Mouse (Mus musculus) induced T-regulatory cell, adult 2 months (primary cell): ENCODE results near the gene Irx4.
A peak's percentile ranks its signal among the peaks of the same experiment; 100 is the strongest.

ENCODE experiments used
- DNase-seq: peaks from one replicate; pipeline ENCODE4 v3.0.0-alpha.2; 2012; ENCODE audit warnings: low read depth

The Irx4 gene

GRCm38 (mm10) chr13:73260354-73261035, at the start of gene Irx4:
Irx4 (plus strand) TSS chr13:73260479.
- no peak for DNase-seq

- DNase-seq: no peak
These were observed 46.0 kb upstream of the Irx4 start for GRCm38 (mm10) chr13:73214301-73214700.

DNA sequence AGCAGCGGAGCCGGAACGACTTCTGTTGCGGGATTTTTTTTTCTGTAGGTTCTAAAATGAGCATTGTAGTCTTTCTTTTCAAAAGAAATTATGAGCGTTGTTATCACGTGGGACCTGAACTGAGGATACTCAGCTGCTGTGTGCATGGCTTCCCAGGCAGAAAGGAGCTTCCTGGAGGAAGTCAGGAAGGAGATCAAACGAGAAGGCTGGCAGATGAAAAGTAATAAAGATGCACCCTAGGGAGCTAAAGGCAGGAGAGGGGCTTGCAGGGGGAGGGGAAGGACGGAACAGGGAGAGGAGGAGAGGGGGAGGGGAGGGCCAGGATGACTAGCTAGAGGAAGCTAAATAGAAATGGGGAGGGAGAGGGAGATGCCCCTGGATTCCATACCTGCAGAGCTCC, 23.8 kb upstream of the Irx4 start:
- DNase-seq: no peak

- DNase-seq: no peak
These were observed 21.0 kb upstream of the Irx4 start for GRCm38 (mm10) chr13:73239191-73239746.

- DNase-seq: no peak
These were observed 17.7 kb upstream of the Irx4 start for GRCm38 (mm10) chr13:73242556-73242955.

DNA sequence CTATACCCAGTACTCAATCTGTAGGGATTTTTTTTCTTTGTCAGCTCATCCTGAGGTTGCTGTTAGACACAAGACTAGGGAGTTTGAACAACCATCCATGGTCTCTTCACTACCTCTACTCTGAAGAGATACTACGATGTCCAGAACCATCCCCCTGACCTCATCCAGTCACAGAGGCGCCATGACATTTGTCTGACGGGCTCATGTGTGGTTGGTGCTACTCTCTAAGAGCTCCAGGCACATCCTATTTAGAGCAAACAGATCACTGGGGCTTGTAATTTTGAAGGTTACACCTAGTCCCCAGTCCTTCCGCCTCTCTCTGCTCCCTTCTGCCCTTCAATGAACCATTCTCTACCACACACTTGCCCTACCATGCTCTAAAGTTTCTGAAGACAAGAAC, 13.3 kb upstream of the Irx4 start:
- DNase-seq: no peak

- no peak for DNase-seq
These were observed 9.1 kb upstream of the Irx4 start for GRCm38 (mm10) chr13:73251222-73251621.

GRCm38 (mm10) chr13:73252022-73252421, 8.3 kb upstream of the Irx4 start:
- no peak for DNase-seq

GRCm38 (mm10) chr13:73258415-73258814, 1.9 kb upstream of the Irx4 start:
- DNase-seq: no peak

GRCm38 (mm10) chr13:73259577-73260353, 514 bp upstream of the Irx4 start:
- no peak for DNase-seq

- DNase-seq: no peak
These were observed 904 bp downstream of the Irx4 start for GRCm38 (mm10) chr13:73261036-73261730.

DNA sequence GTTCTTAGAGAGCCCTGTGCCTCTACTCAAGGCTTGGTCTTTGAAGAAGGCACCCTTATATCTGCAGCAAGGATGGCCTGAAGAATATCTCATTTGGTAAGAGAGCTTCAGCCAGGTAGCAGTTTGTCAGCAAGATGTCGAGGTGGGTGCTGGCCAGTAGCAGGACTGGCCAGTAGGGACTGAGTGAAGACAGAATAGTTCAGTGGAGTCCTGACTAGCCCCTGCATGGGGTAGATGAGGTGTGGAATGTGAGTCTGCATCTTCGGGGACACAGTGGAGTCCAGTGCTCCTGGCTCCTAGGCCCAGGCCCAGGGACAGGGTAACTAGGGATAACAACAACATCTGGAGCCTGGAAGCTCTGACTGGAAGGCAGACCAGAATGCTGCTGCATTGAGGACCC, 1.6 kb downstream of the Irx4 start:
- DNase-seq: no peak

DNA sequence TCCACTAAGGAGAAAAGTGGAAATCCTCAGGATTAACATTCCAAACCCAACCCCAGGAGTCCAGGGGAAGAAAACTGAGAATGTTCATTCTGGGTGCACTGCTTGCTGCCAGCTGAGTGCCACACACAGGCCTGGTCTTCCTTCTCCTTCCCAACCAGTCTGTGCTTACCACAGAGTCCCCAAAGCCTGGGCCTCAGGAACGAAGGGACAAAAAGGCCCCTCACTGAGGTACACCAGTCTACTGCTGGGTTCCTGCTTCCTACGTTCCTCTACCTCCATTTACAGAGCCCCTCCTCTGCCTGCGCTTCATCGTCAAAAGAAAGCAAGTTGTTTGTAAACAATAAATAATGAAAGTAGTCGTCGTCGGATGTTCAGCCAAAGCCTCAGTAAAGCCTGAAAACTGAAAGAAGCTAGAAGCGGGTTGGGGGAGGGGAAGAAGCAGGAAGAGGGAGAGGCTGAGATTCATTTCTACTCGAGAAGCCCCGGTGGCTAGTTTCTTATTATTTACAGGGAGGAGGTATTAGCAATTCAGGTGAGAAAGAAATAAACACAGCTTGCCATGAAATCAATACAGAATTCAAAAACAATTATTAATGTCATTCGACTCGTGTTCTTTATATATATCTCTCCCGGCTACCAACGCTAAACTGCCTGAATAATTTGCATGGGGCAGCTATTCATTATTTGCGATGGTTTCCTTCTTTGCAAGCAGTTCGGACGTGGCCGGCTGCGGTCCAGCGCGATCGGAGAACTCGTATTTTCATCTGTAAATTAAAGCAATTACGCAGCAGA, 2.3 kb downstream of the Irx4 start:
- DNase-seq: peak; percentile 37

DNA sequence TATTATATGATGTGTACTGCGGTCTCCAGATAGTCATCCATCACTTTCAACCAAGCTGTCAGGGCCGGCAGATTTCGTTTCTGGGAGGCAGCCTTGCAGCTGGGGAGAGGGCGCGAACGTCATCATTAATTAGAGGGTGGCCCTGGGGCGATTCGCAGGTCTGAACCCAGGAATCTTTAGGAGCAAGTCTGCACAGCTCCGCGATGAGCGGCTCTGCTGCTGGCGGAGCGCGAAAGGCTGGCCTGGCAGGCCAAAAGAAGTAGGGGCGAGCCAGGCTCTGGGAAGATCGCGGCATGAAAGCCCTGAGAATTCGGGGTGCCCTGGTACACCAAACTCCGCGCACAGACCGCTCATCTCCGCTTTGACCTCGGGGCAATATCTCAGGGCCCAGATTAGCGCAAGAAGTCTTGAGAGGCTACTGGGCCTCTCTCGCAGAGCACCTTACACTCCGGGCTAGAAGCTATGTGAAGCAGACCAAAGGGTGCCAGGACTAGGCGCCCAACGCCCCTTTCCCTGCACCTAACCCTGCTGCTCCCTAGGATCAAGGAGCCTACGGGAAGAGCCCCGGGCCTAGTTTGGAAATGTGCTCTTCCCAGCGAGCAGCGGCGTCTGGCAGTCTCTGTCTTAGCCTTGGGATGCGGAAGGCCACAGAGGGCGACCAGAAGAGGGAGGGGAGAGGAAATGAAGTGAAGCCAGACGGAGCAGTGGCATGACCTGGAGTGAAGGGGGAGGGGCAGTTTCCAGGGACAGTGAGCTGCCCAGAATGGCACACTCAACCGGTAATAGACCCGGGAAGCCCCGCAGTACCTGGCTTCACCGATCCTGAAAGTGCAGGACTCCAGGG, 3.1 kb downstream of the Irx4 start:
- no peak for DNase-seq

GRCm38 (mm10) chr13:73264166-73264735, 4.0 kb downstream of the Irx4 start:
- no peak for DNase-seq

GRCm38 (mm10) chr13:73264831-73265230, 4.6 kb downstream of the Irx4 start:
- DNase-seq: no peak

DNA sequence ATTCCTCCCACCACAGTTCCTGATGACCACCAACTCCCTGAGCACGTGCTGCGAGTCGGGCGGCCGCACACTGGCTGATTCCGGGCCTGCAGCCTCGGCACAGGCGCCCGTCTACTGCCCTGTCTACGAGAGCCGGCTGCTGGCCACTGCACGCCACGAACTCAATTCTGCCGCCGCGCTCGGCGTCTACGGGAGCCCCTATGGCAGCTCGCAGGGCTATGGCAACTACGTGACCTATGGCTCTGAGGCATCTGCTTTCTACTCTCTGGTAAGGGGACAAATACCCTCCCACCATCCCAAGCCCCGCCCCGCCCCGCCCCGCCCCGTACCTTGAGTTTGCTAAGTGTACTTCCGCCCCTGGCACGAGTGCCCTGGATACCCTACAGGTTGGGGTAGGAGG, 5.2 kb downstream of the Irx4 start:
- DNase-seq: peak; percentile 32

- no peak for DNase-seq
These were observed 7.3 kb downstream of the Irx4 start for GRCm38 (mm10) chr13:73267551-73267950.

- DNase-seq: no peak
These were observed 8.4 kb downstream of the Irx4 start for GRCm38 (mm10) chr13:73268702-73269101.

GRCm38 (mm10) chr13:73269251-73269650, 9.0 kb downstream of the Irx4 start:
- no peak for DNase-seq

DNA sequence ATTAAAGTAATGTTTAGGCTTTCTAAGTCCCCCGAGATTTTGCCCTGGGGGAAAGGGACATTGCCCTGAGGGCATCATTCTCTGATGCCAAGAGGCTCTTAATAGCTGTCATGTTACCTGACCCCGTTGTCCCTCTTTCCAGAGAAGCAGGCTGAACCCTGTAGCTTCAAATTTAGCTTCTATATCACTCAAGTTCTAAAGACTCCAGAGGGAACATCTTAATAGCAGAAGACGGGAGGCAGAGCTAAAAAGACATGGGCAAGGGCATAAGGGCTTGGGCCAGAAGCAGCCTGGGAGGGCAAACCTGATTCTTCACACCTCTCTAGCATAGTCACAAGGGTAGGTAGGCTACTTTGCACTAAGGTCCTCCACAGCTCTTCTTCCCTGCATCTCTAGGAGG, 9.6 kb downstream of the Irx4 start:
- DNase-seq: no peak
